Mouse (Mus musculus): ENCODE results near the gene Pias4. TPM values are rescaled to one million over a fixed set of nuclear protein-coding genes. Genes with fewer than 3 reads are reported as not detected.
A peak's percentile ranks its signal among the peaks of the same experiment; 100 is the strongest.

Pias4 gene
- polyA plus RNA-seq, 1 experiment, result 43.2 TPM

DNA sequence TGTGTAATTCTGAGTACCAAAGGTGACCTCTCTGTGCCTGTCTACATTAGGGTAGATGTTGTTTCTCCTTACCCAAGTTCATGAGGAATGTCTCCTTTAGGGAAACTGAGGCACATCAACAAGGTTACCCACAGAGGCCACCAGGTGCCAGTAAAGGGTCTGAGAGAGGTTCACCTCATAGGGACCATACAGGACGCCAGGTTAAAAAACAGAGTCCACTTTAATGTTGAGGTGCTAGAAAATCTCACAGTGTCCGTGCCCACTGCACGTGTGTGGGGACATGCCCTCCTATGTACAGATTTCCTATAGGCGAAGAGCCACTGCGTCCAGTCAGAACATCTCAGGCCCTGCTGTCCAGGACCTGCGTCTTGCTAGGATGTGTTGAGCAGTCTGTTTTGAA lies 31.3 kb upstream of the Pias4 start:
- no peak overlapping the region for H3ac ChIP-seq (ENCODE audit: control insufficient read depth, insufficient read length)
- no peaks in the 10 kb centered on the region for H3K79me2 ChIP-seq (ENCODE audit: control insufficient read depth, insufficient read depth)
- H3K36me3 ChIP-seq (ENCODE audit: control insufficient read depth, insufficient read depth), result no peaks in the 10 kb centered on the region
- no peak for TF ChIP-seq TCF12 (IDR thresholded peaks at IDR 0.05; ENCODE audit: insufficient read depth, poor library complexity, severe bottlenecking)
- TF ChIP-seq REST (IDR thresholded peaks at IDR 0.05; ENCODE audit: insufficient read depth, insufficient read length), result no peak
- no peak for TF ChIP-seq MAX (IDR thresholded peaks at IDR 0.05; ENCODE audit: low read depth)
- TF ChIP-seq MYOG (IDR thresholded peaks at IDR 0.05; ENCODE audit: control insufficient read depth in 1 of 3, insufficient read depth in 1 of 3, insufficient read length in 2 of 3, low read depth in 2 of 3), result no peak
- no peak for TF ChIP-seq E2F4 (IDR thresholded peaks at IDR 0.05; ENCODE audit: insufficient read depth)
- TF ChIP-seq POLR2AphosphoS2 (IDR thresholded peaks at IDR 0.05; ENCODE audit: insufficient read length, low read depth), result no peak
- TF ChIP-seq MYOD1 (IDR thresholded peaks at IDR 0.05; ENCODE audit: control insufficient read depth in 1 of 3, insufficient read length in 2 of 3, low read depth in 2 of 3), result no peak
- TF ChIP-seq TCF3 (IDR thresholded peaks at IDR 0.05; ENCODE audit: insufficient read length, low read depth), result no peak
- TF ChIP-seq SRF (IDR thresholded peaks at IDR 0.05; ENCODE audit: control insufficient read depth, insufficient read length, low read depth), result no peak
- TF ChIP-seq CEBPB (IDR thresholded peaks at IDR 0.05; ENCODE audit: insufficient read depth, poor library complexity, severe bottlenecking), result no peak
- no peak for TF ChIP-seq USF1 (IDR thresholded peaks at IDR 0.05; ENCODE audit: low read depth)
- TF ChIP-seq POLR2A (IDR thresholded peaks at IDR 0.05; ENCODE audit: insufficient read length, low read depth), result no peak
- no peaks in the 10 kb centered on the region for H3K27me3 ChIP-seq (ENCODE audit: control insufficient read depth, insufficient read depth, insufficient read length)
- peak overlapping the region; percentile 19 for H3K4me2 ChIP-seq (ENCODE audit: low read depth)
- H3K4me3 ChIP-seq, result no peak overlapping the region

DNA sequence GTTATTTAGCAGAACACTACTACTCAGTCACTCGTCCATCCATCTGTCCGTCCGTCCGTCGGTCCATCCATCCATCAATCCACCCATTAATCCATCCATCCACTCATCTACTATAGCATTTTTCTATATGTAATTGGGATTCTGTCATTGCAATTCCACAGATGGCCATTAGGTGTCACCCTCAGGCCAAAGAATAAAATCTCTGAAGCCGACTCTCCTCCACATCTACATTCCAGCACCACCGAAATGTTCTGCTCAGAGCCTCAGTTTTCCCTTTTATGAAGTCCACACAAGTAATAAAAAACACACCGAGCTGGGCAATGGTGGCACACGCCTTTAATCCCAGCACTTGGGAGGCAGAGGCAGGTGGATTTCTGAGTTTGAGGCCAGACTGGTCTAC lies 30.5 kb upstream of the Pias4 start:
- H3K79me2 ChIP-seq (ENCODE audit: control insufficient read depth, insufficient read depth), result no peaks in the 10 kb centered on the region
- H3K27me3 ChIP-seq (ENCODE audit: control insufficient read depth, insufficient read depth, insufficient read length), result no peaks in the 10 kb centered on the region
- H3K4me3 ChIP-seq, result no peak overlapping the region
- H3K36me3 ChIP-seq (ENCODE audit: control insufficient read depth, insufficient read depth), result no peaks in the 10 kb centered on the region
- TF ChIP-seq TCF3 (IDR thresholded peaks at IDR 0.05; ENCODE audit: insufficient read length, low read depth) (no peak), USF1 (IDR thresholded peaks at IDR 0.05; ENCODE audit: low read depth) (no peak), REST (IDR thresholded peaks at IDR 0.05; ENCODE audit: insufficient read depth, insufficient read length) (no peak), MYOG (IDR thresholded peaks at IDR 0.05; ENCODE audit: control insufficient read depth in 1 of 3, insufficient read depth in 1 of 3, insufficient read length in 2 of 3, low read depth in 2 of 3) (no peak), MAX (IDR thresholded peaks at IDR 0.05; ENCODE audit: low read depth) (no peak), CEBPB (IDR thresholded peaks at IDR 0.05; ENCODE audit: insufficient read depth, poor library complexity, severe bottlenecking) (no peak), E2F4 (IDR thresholded peaks at IDR 0.05; ENCODE audit: insufficient read depth) (no peak), POLR2AphosphoS2 (IDR thresholded peaks at IDR 0.05; ENCODE audit: insufficient read length, low read depth) (no peak), TCF12 (IDR thresholded peaks at IDR 0.05; ENCODE audit: insufficient read depth, poor library complexity, severe bottlenecking) (no peak), MYOD1 (IDR thresholded peaks at IDR 0.05; ENCODE audit: control insufficient read depth in 1 of 3, insufficient read length in 2 of 3, low read depth in 2 of 3) (no peak), POLR2A (IDR thresholded peaks at IDR 0.05; ENCODE audit: insufficient read length, low read depth) (no peak), SRF (IDR thresholded peaks at IDR 0.05; ENCODE audit: control insufficient read depth, insufficient read length, low read depth) (no peak)
- H3ac ChIP-seq (ENCODE audit: control insufficient read depth, insufficient read length), result no peak overlapping the region
- H3K4me2 ChIP-seq (ENCODE audit: low read depth), result peak overlapping the region; percentile 37

DNA sequence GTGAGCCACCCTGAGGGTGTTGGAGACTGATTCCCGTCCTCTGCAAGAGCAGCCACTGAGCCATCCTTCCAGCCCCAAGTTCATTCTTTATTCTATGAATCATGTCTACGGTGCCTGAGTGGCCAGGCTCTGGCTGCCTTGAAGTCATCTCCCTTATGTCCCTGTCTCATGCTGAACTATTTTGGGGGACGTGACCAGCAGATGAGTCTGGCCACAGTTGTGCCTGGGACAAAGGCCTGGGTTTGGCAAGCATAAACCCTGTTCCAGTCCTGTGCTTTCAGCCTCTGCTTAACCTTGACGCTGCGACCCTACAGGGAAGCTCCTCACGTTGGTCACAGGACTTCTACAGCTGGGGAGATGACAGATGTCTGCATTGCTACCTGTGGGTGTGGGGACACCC lies 29.6 kb upstream of the Pias4 start:
- Histone ChIP-seq H3K4me3 (no peak overlapping the region), H3K27me3 (ENCODE audit: control insufficient read depth, insufficient read depth, insufficient read length) (no peaks in the 10 kb centered on the region), H3ac (ENCODE audit: control insufficient read depth, insufficient read length) (no peak overlapping the region), H3K36me3 (ENCODE audit: control insufficient read depth, insufficient read depth) (no peaks in the 10 kb centered on the region), H3K4me2 (ENCODE audit: low read depth) (peak overlapping the region; percentile 59), H3K79me2 (ENCODE audit: control insufficient read depth, insufficient read depth) (no peaks in the 10 kb centered on the region)
- TF ChIP-seq MYOG (IDR thresholded peaks at IDR 0.05; ENCODE audit: control insufficient read depth in 1 of 3, insufficient read depth in 1 of 3, insufficient read length in 2 of 3, low read depth in 2 of 3) (peak in 1 of 3 experiments; percentile 76), POLR2A (IDR thresholded peaks at IDR 0.05; ENCODE audit: insufficient read length, low read depth) (peak; percentile 55), SRF (IDR thresholded peaks at IDR 0.05; ENCODE audit: control insufficient read depth, insufficient read length, low read depth) (peak; percentile 25), MYOD1 (IDR thresholded peaks at IDR 0.05; ENCODE audit: control insufficient read depth in 1 of 3, insufficient read length in 2 of 3, low read depth in 2 of 3) (peak in 1 of 3 experiments; percentile 72), MAX (IDR thresholded peaks at IDR 0.05; ENCODE audit: low read depth) (no peak)

DNA sequence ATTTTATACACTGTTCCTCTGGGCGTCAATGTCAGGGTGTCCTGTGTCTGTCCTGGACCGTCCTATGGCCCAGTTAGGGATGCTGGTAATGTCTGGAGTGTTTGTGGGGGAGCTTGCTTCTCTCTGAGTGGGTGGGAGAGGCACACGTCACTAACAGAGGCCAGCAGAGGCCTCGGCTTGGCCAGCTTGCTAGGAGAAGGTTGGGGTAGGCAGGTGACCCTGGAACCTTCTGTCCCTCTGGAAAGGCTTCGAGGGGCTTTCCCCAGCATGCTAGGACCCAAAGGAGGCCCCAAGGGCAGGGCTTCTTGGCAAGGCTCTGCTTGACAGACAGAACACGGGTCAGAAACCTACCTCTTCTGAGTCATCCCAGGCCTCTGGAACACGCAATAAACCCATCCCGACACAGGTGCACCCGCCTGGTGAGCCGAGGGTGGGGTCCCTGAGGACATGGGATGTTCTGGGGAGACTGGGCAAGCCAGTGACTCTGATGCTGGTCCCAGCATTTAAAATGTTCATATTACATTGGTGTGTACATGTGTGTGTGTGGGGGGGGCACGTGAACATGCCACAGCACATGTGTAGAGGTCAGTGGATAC lies 28.8 kb upstream of the Pias4 start:
- H3K36me3 ChIP-seq (ENCODE audit: control insufficient read depth, insufficient read depth), result no peaks in the 10 kb centered on the region
- H3K4me3 ChIP-seq, result peak overlapping the region; percentile 30
- H3K79me2 ChIP-seq (ENCODE audit: control insufficient read depth, insufficient read depth), result no peaks in the 10 kb centered on the region
- TF ChIP-seq SRF (IDR thresholded peaks at IDR 0.05; ENCODE audit: control insufficient read depth, insufficient read length, low read depth), result no peak
- TF ChIP-seq POLR2AphosphoS2 (IDR thresholded peaks at IDR 0.05; ENCODE audit: insufficient read length, low read depth), result peak; percentile 40
- TF ChIP-seq MYOD1 (IDR thresholded peaks at IDR 0.05; ENCODE audit: control insufficient read depth in 1 of 3, insufficient read length in 2 of 3, low read depth in 2 of 3), result peak in 2 of 3 experiments; percentile 5 to 70
- peak in 1 of 3 experiments; percentile 65 for TF ChIP-seq MYOG (IDR thresholded peaks at IDR 0.05; ENCODE audit: control insufficient read depth in 1 of 3, insufficient read depth in 1 of 3, insufficient read length in 2 of 3, low read depth in 2 of 3)
- no peaks in the 10 kb centered on the region for H3K27me3 ChIP-seq (ENCODE audit: control insufficient read depth, insufficient read depth, insufficient read length)
- H3ac ChIP-seq (ENCODE audit: control insufficient read depth, insufficient read length), result no peak overlapping the region
- peak overlapping the region; percentile 59 for H3K4me2 ChIP-seq (ENCODE audit: low read depth)

DNA sequence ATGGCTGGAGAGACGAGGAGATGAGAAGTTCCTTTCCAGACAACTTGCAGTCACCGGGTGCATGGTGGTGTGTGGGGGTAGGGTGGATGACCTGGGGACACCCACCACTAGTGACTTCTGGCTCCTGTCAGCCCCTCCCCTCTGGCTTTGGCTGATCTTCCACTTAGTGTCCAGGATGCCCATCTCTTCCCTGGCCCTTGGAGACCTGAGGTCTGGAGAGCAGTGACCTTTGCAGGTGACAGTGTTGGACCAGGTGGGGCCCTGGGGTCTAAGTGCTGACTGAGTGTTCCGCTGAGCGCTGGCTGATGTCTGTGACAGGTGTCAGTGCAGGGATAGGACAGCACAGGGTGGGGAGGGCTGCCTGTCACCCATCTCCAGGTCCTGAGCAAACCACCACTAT lies 27.6 kb upstream of the Pias4 start:
- H3K36me3 ChIP-seq (ENCODE audit: control insufficient read depth, insufficient read depth), result no peaks in the 10 kb centered on the region
- no peaks in the 10 kb centered on the region for H3K79me2 ChIP-seq (ENCODE audit: control insufficient read depth, insufficient read depth)
- no peaks in the 10 kb centered on the region for H3K27me3 ChIP-seq (ENCODE audit: control insufficient read depth, insufficient read depth, insufficient read length)
- H3K4me2 ChIP-seq (ENCODE audit: low read depth), result peak overlapping the region; percentile 59
- H3K4me3 ChIP-seq, result peak overlapping the region; percentile 30
- TF ChIP-seq MYOG (IDR thresholded peaks at IDR 0.05; ENCODE audit: control insufficient read depth in 1 of 3, insufficient read depth in 1 of 3, insufficient read length in 2 of 3, low read depth in 2 of 3), result peak in 2 of 3 experiments; percentile 32 to 63
- no peak for TF ChIP-seq TCF12 (IDR thresholded peaks at IDR 0.05; ENCODE audit: insufficient read depth, poor library complexity, severe bottlenecking)
- peak; percentile 60 for TF ChIP-seq POLR2A (IDR thresholded peaks at IDR 0.05; ENCODE audit: insufficient read length, low read depth)
- TF ChIP-seq SRF (IDR thresholded peaks at IDR 0.05; ENCODE audit: control insufficient read depth, insufficient read length, low read depth), result no peak
- peak in 2 of 3 experiments; percentile 69 to 95 for TF ChIP-seq MYOD1 (IDR thresholded peaks at IDR 0.05; ENCODE audit: control insufficient read depth in 1 of 3, insufficient read length in 2 of 3, low read depth in 2 of 3)
- no peak for TF ChIP-seq E2F4 (IDR thresholded peaks at IDR 0.05; ENCODE audit: insufficient read depth)
- no peak overlapping the region for H3ac ChIP-seq (ENCODE audit: control insufficient read depth, insufficient read length)

Measured in myocyte (in vitro differentiated cells).